Mouse (Mus musculus) hematopoietic stem cell, adult 5-6 weeks (primary cell): ENCODE measurements around the gene Thnsl1. TPM values are rescaled to one million over a fixed set of nuclear protein-coding genes. Genes with fewer than 3 reads are reported as not detected.

ENCODE experiments used
- ATAC-seq, 2 experiments: fragments of 125-278 bp in 1 of 2; replicated peaks in 1 of 2; 2 replicates each; pipeline ENCODE4 v1.8.0; 2016 to 2017; ENCODE audit warnings: inconsistent platforms in 2 of 2, mild to moderate bottlenecking in 2 of 2, moderate number of reproducible peaks in 2 of 2, low read depth in 1 of 2, moderate TSS enrichment in 1 of 2; ENCODE audit not compliant: low FRiP score in 2 of 2, poor library complexity in 2 of 2, severe bottlenecking in 2 of 2, insufficient read depth in 1 of 2, low TSS enrichment in 1 of 2
- total RNA-seq: library from RNA; stranded (forward); fragments of 172-1452, 232-1000 nt; gene quantifications from 2 replicates; pipeline ENCODE4 v1.2.3, GENCODE M21; 2017

Gene Thnsl1
- total RNA-seq: 10.1 and 12.6 TPM in 2 replicates

- peak; percentile 89 to 95 for ATAC-seq
Measured at GRCm38 (mm10) chr2:21204912-21205830, at the start of gene Thnsl1, which contains the start of gene Enkur. Thnsl1 (plus strand) TSS chr2:21205724. Enkur (minus strand) TSS chr2:21205365.

- no peak for ATAC-seq
Measured at GRCm38 (mm10) chr2:21164296-21164695, 41.2 kb upstream of the Thnsl1 start.

- ATAC-seq: no peak
Measured at GRCm38 (mm10) chr2:21167916-21168315, 37.6 kb upstream of the Thnsl1 start.

- ATAC-seq: no peak
Measured at GRCm38 (mm10) chr2:21172797-21173196, 32.7 kb upstream of the Thnsl1 start.

- peak; percentile 84 to 85 for ATAC-seq
Measured at GRCm38 (mm10) chr2:21179136-21179535, 26.4 kb upstream of the Thnsl1 start.

- no peak for ATAC-seq
Measured at GRCm38 (mm10) chr2:21182811-21183210, 22.7 kb upstream of the Thnsl1 start.

GRCm38 (mm10) chr2:21187576-21187975 is 17.9 kb upstream of the Thnsl1 start:
- ATAC-seq: peak; percentile 52 to 65; a peak in 3 of 4 replicates

GRCm38 (mm10) chr2:21188610-21189009 is 16.9 kb upstream of the Thnsl1 start:
- ATAC-seq: no peak

GRCm38 (mm10) chr2:21191232-21191631 is 14.3 kb upstream of the Thnsl1 start:
- ATAC-seq: no peak

- no peak for ATAC-seq
Measured at GRCm38 (mm10) chr2:21195233-21195632, 10.3 kb upstream of the Thnsl1 start.

GRCm38 (mm10) chr2:21199051-21199450 is 6.5 kb upstream of the Thnsl1 start:
- no peak for ATAC-seq

- no peak for ATAC-seq
Measured at GRCm38 (mm10) chr2:21202754-21203153, 2.8 kb upstream of the Thnsl1 start.

- ATAC-seq: peak; percentile 57 to 73
Measured at GRCm38 (mm10) chr2:21205831-21206159, 271 bp downstream of the Thnsl1 start.

GRCm38 (mm10) chr2:21206278-21206677 is 754 bp downstream of the Thnsl1 start:
- ATAC-seq: no peak

GRCm38 (mm10) chr2:21211361-21211760 is 5.8 kb downstream of the Thnsl1 start:
- ATAC-seq: no peak

GRCm38 (mm10) chr2:21214322-21214721 is 8.8 kb downstream of the Thnsl1 start:
- peak in 1 of 2 experiments; percentile 51; a peak in 1 of 4 replicates for ATAC-seq

- no peak for ATAC-seq
Measured at GRCm38 (mm10) chr2:21215284-21215683, 9.8 kb downstream of the Thnsl1 start.

- ATAC-seq: peak; percentile 83 to 88
Measured at GRCm38 (mm10) chr2:21222453-21223384, 17.2 kb downstream of the Thnsl1 start.
